Mouse (Mus musculus): ENCODE results near the gene AI481877. TPM values are rescaled to one million over a fixed set of nuclear protein-coding genes. Genes with fewer than 3 reads are reported as not detected.

The AI481877 gene
- polyA plus RNA-seq, 1 experiment from 2014 or later = 0.15 TPM

- H3K4me2 ChIP-seq (ENCODE audit: low read depth, low read length) = no peak overlapping the region
- 27% methylated on average over 7 of the region's 7 CpGs for WGBS
- H3K4me3 ChIP-seq (replicated peaks; ENCODE audit: low read length) = no peak overlapping the region
- H3K36me3 ChIP-seq (ENCODE audit: control insufficient read depth, insufficient read depth, low read length) = no peaks in the 10 kb centered on the region
- no peaks in the 10 kb centered on the region for H3K9me3 ChIP-seq (replicated peaks; ENCODE audit: control insufficient read depth, low read length)
- ATAC-seq (ENCODE audit: insufficient read depth, low FRiP score) = no peak
- H3K27ac ChIP-seq (ENCODE audit: low read length) = no peak overlapping the region
- peaks cover 11% of the 10 kb centered on the region; the same call in 1 of the 2 replicates for H3K4me1 ChIP-seq (ENCODE audit: control insufficient read depth, insufficient read depth, low read length)
- H3K27me3 ChIP-seq (ENCODE audit: control insufficient read depth, insufficient read depth, low read length) = no peaks in the 10 kb centered on the region
- H3K9ac ChIP-seq (ENCODE audit: low read length) = no peak overlapping the region
These were observed 18.3 kb upstream of the AI481877 start for GRCm38 (mm10) chr4:59156897-59157592.

- no peaks in the 10 kb centered on the region for H3K36me3 ChIP-seq (ENCODE audit: control insufficient read depth, insufficient read depth, low read length)
- WGBS = 68% methylated on average over 1 of the region's 1 CpGs
- H3K4me2 ChIP-seq (ENCODE audit: low read depth, low read length) = no peak overlapping the region
- no peaks in the 10 kb centered on the region for H3K9me3 ChIP-seq (replicated peaks; ENCODE audit: control insufficient read depth, low read length)
- H3K4me1 ChIP-seq (ENCODE audit: control insufficient read depth, insufficient read depth, low read length) = 0 out of 2 replicates have a peak, but pooled peaks cover 6% of the 10 kb centered on the region
- H3K27ac ChIP-seq (ENCODE audit: low read length) = no peak overlapping the region
- no peak overlapping the region for H3K9ac ChIP-seq (ENCODE audit: low read length)
- H3K27me3 ChIP-seq (ENCODE audit: control insufficient read depth, insufficient read depth, low read length) = no peaks in the 10 kb centered on the region
- no peak overlapping the region for H3K4me3 ChIP-seq (replicated peaks; ENCODE audit: low read length)
- ATAC-seq (ENCODE audit: insufficient read depth, low FRiP score) = no peak
These were observed 13.2 kb upstream of the AI481877 start for GRCm38 (mm10) chr4:59151953-59152352.

- Histone ChIP-seq H3K9ac (ENCODE audit: low read length) (no peak overlapping the region), H3K27ac (ENCODE audit: low read length) (no peak overlapping the region), H3K36me3 (ENCODE audit: control insufficient read depth, insufficient read depth, low read length) (no peaks in the 10 kb centered on the region), H3K9me3 (replicated peaks; ENCODE audit: control insufficient read depth, low read length) (no peaks in the 10 kb centered on the region), H3K4me2 (ENCODE audit: low read depth, low read length) (no peak overlapping the region), H3K27me3 (ENCODE audit: control insufficient read depth, insufficient read depth, low read length) (no peaks in the 10 kb centered on the region), H3K4me1 (ENCODE audit: control insufficient read depth, insufficient read depth, low read length) (0 out of 2 replicates have a peak, but pooled peaks cover 5% of the 10 kb centered on the region), H3K4me3 (replicated peaks; ENCODE audit: low read length) (no peak overlapping the region)
- 54% methylated on average over 5 of the region's 5 CpGs for WGBS
- ATAC-seq (ENCODE audit: insufficient read depth, low FRiP score) = no peak
These were observed 12.1 kb upstream of the AI481877 start for GRCm38 (mm10) chr4:59150907-59151306.

- Histone ChIP-seq H3K9me3 (replicated peaks; ENCODE audit: control insufficient read depth, low read length) (no peaks in the 10 kb centered on the region), H3K36me3 (ENCODE audit: control insufficient read depth, insufficient read depth, low read length) (no peaks in the 10 kb centered on the region), H3K27me3 (ENCODE audit: control insufficient read depth, insufficient read depth, low read length) (no peaks in the 10 kb centered on the region), H3K9ac (ENCODE audit: low read length) (no peak overlapping the region), H3K4me2 (ENCODE audit: low read depth, low read length) (no peak overlapping the region), H3K4me3 (replicated peaks; ENCODE audit: low read length) (no peak overlapping the region), H3K4me1 (ENCODE audit: control insufficient read depth, insufficient read depth, low read length) (0 out of 2 replicates have a peak, but pooled peaks cover 2% of the 10 kb centered on the region), H3K27ac (ENCODE audit: low read length) (no peak overlapping the region)
- 58% methylated on average over 5 of the region's 5 CpGs for WGBS
- ATAC-seq (ENCODE audit: insufficient read depth, low FRiP score) = peak; percentile 56; the same call in 1 of the 2 replicates
These were observed 10.3 kb upstream of the AI481877 start for GRCm38 (mm10) chr4:59149043-59149442.

GRCm38 (mm10) chr4:59128935-59129334 lies 9.8 kb downstream of the AI481877 start:
- ATAC-seq (ENCODE audit: insufficient read depth, low FRiP score) = no peak
- no peaks in the 10 kb centered on the region for H3K4me1 ChIP-seq (ENCODE audit: control insufficient read depth, insufficient read depth, low read length)
- H3K4me2 ChIP-seq (ENCODE audit: low read depth, low read length) = no peak overlapping the region
- no peak overlapping the region for H3K9ac ChIP-seq (ENCODE audit: low read length)
- 67% methylated on average over 4 of the region's 4 CpGs for WGBS
- no peaks in the 10 kb centered on the region for H3K36me3 ChIP-seq (ENCODE audit: control insufficient read depth, insufficient read depth, low read length)
- no peak overlapping the region for H3K27ac ChIP-seq (ENCODE audit: low read length)
- H3K9me3 ChIP-seq (replicated peaks; ENCODE audit: control insufficient read depth, low read length) = no peaks in the 10 kb centered on the region
- no peak overlapping the region for H3K4me3 ChIP-seq (replicated peaks; ENCODE audit: low read length)
- H3K27me3 ChIP-seq (ENCODE audit: control insufficient read depth, insufficient read depth, low read length) = no peaks in the 10 kb centered on the region

- ATAC-seq (ENCODE audit: insufficient read depth, low FRiP score) = no peak
- 83% methylated on average over 1 of the region's 1 CpGs for WGBS
- no peaks in the 10 kb centered on the region for H3K9me3 ChIP-seq (replicated peaks; ENCODE audit: control insufficient read depth, low read length)
- H3K4me3 ChIP-seq (replicated peaks; ENCODE audit: low read length) = no peak overlapping the region
- peaks cover 2% of the 10 kb centered on the region; the same call in 1 of the 2 replicates for H3K4me1 ChIP-seq (ENCODE audit: control insufficient read depth, insufficient read depth, low read length)
- no peak overlapping the region for H3K27ac ChIP-seq (ENCODE audit: low read length)
- no peaks in the 10 kb centered on the region for H3K27me3 ChIP-seq (ENCODE audit: control insufficient read depth, insufficient read depth, low read length)
- H3K4me2 ChIP-seq (ENCODE audit: low read depth, low read length) = no peak overlapping the region
- no peaks in the 10 kb centered on the region for H3K36me3 ChIP-seq (ENCODE audit: control insufficient read depth, insufficient read depth, low read length)
- H3K9ac ChIP-seq (ENCODE audit: low read length) = no peak overlapping the region
These were observed 13.7 kb downstream of the AI481877 start for GRCm38 (mm10) chr4:59125053-59125452.

GRCm38 (mm10) chr4:59123557-59123956 lies 15.2 kb downstream of the AI481877 start:
- Histone ChIP-seq H3K9ac (ENCODE audit: low read length) (no peak overlapping the region), H3K27me3 (ENCODE audit: control insufficient read depth, insufficient read depth, low read length) (no peaks in the 10 kb centered on the region), H3K36me3 (ENCODE audit: control insufficient read depth, insufficient read depth, low read length) (no peaks in the 10 kb centered on the region), H3K4me3 (replicated peaks; ENCODE audit: low read length) (no peak overlapping the region), H3K9me3 (replicated peaks; ENCODE audit: control insufficient read depth, low read length) (no peaks in the 10 kb centered on the region), H3K4me2 (ENCODE audit: low read depth, low read length) (no peak overlapping the region), H3K27ac (ENCODE audit: low read length) (no peak overlapping the region), H3K4me1 (ENCODE audit: control insufficient read depth, insufficient read depth, low read length) (peaks cover 2% of the 10 kb centered on the region; the same call in 1 of the 2 replicates)
- no peak for ATAC-seq (ENCODE audit: insufficient read depth, low FRiP score)

GRCm38 (mm10) chr4:59117644-59118495 lies 20.9 kb downstream of the AI481877 start:
- 87% methylated on average over 24 of the region's 24 CpGs for WGBS
- peak overlapping the region; percentile 50 for H3K27ac ChIP-seq (ENCODE audit: low read length)
- no peak overlapping the region for H3K9ac ChIP-seq (ENCODE audit: low read length)
- no peaks in the 10 kb centered on the region for H3K36me3 ChIP-seq (ENCODE audit: control insufficient read depth, insufficient read depth, low read length)
- peak; percentile 94 for ATAC-seq (ENCODE audit: insufficient read depth, low FRiP score)
- H3K27me3 ChIP-seq (ENCODE audit: control insufficient read depth, insufficient read depth, low read length) = no peaks in the 10 kb centered on the region
- no peaks in the 10 kb centered on the region for H3K9me3 ChIP-seq (replicated peaks; ENCODE audit: control insufficient read depth, low read length)
- peaks cover 1% of the 10 kb centered on the region; the same call in 1 of the 2 replicates for H3K4me1 ChIP-seq (ENCODE audit: control insufficient read depth, insufficient read depth, low read length)
- H3K4me3 ChIP-seq (replicated peaks; ENCODE audit: low read length) = no peak overlapping the region
- H3K4me2 ChIP-seq (ENCODE audit: low read depth, low read length) = no peak overlapping the region

- WGBS = 85% methylated on average over 4 of the region's 4 CpGs
- no peak for ATAC-seq (ENCODE audit: insufficient read depth, low FRiP score)
- no peak overlapping the region for H3K9ac ChIP-seq (ENCODE audit: low read length)
- H3K4me2 ChIP-seq (ENCODE audit: low read depth, low read length) = no peak overlapping the region
- no peaks in the 10 kb centered on the region for H3K9me3 ChIP-seq (replicated peaks; ENCODE audit: control insufficient read depth, low read length)
- H3K36me3 ChIP-seq (ENCODE audit: control insufficient read depth, insufficient read depth, low read length) = no peaks in the 10 kb centered on the region
- H3K27ac ChIP-seq (ENCODE audit: low read length) = no peak overlapping the region
- H3K4me1 ChIP-seq (ENCODE audit: control insufficient read depth, insufficient read depth, low read length) = no peaks in the 10 kb centered on the region
- no peak overlapping the region for H3K4me3 ChIP-seq (replicated peaks; ENCODE audit: low read length)
- no peaks in the 10 kb centered on the region for H3K27me3 ChIP-seq (ENCODE audit: control insufficient read depth, insufficient read depth, low read length)
These were observed 30.1 kb downstream of the AI481877 start for GRCm38 (mm10) chr4:59108721-59109120.
